Mouse (Mus musculus) MEL (cell line): Measurements from ENCODE around the gene Ctbs.
A peak's percentile ranks its signal among the peaks of the same experiment; 100 is the strongest.

Experiments
- CHD2 ChIP-seq: IDR thresholded peaks from 2 replicates; pipeline ENCODE4 v1.6.1; 2011; ENCODE audit warnings: low read length, improper control_type of control experiment
- CTCF ChIP-seq, 3 experiments: IDR thresholded peaks in 2 of 3; conservative IDR thresholded peaks in 1 of 3; 2 replicates each; pipeline ENCODE4 v1.5.1; 2011 to 2012; ENCODE audit warnings: low read length in 3 of 3, low read depth in 2 of 3, mild to moderate bottlenecking in 2 of 3, improper control_type of control experiment in 1 of 3, inconsistent platforms in 1 of 3, mixed read lengths in 1 of 3, moderate library complexity in 1 of 3; ENCODE audit not compliant: control insufficient read depth in 1 of 3, insufficient read depth in 1 of 3, poor library complexity in 1 of 3, severe bottlenecking in 1 of 3
- ELF1 ChIP-seq: IDR thresholded peaks from 2 replicates; pipeline ENCODE4 v1.6.1; 2014; ENCODE audit warnings: low read depth, mild to moderate bottlenecking, inconsistent platforms, low read length, improper control_type of control experiment, moderate library complexity
- GABPA ChIP-seq: IDR thresholded peaks from 2 replicates; pipeline ENCODE4 v1.6.1; 2012; ENCODE audit warnings: low read depth, mild to moderate bottlenecking, inconsistent platforms, low read length, improper control_type of control experiment, moderate library complexity
- HCFC1 ChIP-seq: IDR thresholded peaks from 2 replicates; pipeline ENCODE4 v1.6.1; 2012; ENCODE audit warnings: low read depth, mild to moderate bottlenecking, inconsistent platforms, low read length, improper control_type of control experiment, moderate library complexity
- MAX ChIP-seq: IDR thresholded peaks from 2 replicates; pipeline ENCODE4 v1.6.1; 2011; ENCODE audit warnings: low read length, improper control_type of control experiment
- MAZ ChIP-seq: IDR thresholded peaks from 2 replicates; pipeline ENCODE4 v1.6.1; 2012; ENCODE audit warnings: low read depth, mild to moderate bottlenecking, inconsistent platforms, low read length, improper control_type of control experiment
- MYB ChIP-seq: IDR thresholded peaks from 2 replicates; pipeline ENCODE4 v1.6.1; 2011; ENCODE audit warnings: mild to moderate bottlenecking, low read depth, low read length, improper control_type of control experiment
- MYC ChIP-seq: IDR thresholded peaks from 2 replicates; pipeline ENCODE4 v1.6.1; 2011; ENCODE audit warnings: low read depth, mild to moderate bottlenecking, low read length, improper control_type of control experiment, moderate library complexity
- POLR2A ChIP-seq, 2 experiments: IDR thresholded peaks; 2 replicates each; pipeline ENCODE4 v1.6.1; 2011 to 2012; ENCODE audit warnings: low read length in 2 of 2, mild to moderate bottlenecking in 2 of 2, control low read depth in 1 of 2, improper control_type of control experiment in 1 of 2, low read depth in 1 of 2, moderate library complexity in 1 of 2; ENCODE audit not compliant: control insufficient read depth in 1 of 2, insufficient read depth in 1 of 2, poor library complexity in 1 of 2
- POLR2AphosphoS5 ChIP-seq: IDR thresholded peaks from 2 replicates; pipeline ENCODE4 v1.6.1; 2012; ENCODE audit warnings: low read depth, borderline replicate concordance, mild to moderate bottlenecking, inconsistent platforms, low read length, moderate library complexity, mixed read lengths
- SMC3 ChIP-seq: IDR thresholded peaks from 2 replicates; pipeline ENCODE4 v1.6.1; 2011; ENCODE audit warnings: low read depth, low read length, improper control_type of control experiment
- USF1 ChIP-seq: IDR thresholded peaks from 2 replicates; pipeline ENCODE4 v1.6.1; 2014; ENCODE audit warnings: low read depth, mild to moderate bottlenecking, inconsistent platforms, low read length, improper control_type of control experiment, moderate library complexity

DNA sequence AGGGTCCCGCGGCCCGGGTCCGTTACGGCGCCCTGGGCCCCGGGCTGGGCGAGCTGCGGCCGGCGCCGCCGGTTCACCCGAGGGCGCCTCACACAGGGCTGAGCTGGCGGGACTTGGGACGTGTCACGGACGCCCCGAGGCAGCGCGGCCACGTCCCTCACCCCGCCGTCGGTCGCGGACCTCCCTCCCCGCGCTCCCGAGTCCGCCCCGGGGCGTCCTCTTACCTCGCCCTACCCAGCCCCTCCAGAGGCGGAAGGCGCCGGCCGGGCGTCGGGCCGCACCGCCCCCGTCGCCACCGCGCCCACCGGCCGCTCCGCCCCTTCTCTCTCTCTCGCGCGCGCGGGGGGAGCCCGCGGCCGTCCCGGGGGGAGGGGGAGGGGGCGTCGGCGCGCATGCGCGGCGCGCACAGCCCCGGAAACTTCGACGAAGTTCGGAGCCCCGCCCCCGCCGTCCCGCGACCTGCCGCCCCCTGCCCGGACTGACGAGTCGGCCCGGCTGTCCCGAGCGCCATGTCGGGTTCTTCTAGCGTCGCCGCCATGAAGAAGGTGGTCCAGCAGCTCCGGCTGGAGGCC, 49.9 kb downstream of the Ctbs start, which contains the start of the genes Spata1 and Gng5:
- peak; percentile 82; the same call in 1 of the 2 replicates for TF ChIP-seq MAZ
- no peak for TF ChIP-seq CHD2
- TF ChIP-seq ELF1: no peak
- peak; percentile 66 for TF ChIP-seq HCFC1
- no peak for TF ChIP-seq SMC3
- peak; percentile 71 to 76; a peak in 1 of 4 replicates for TF ChIP-seq POLR2A (IDR thresholded peaks at IDR 0.05; ENCODE audit: control insufficient read depth in 1 of 2, insufficient read depth in 1 of 2, low read depth in 1 of 2, low read length in 2 of 2, poor library complexity in 1 of 2)
- TF ChIP-seq CTCF (IDR thresholded peaks at IDR 0.05 in 2 of 3, conservative IDR thresholded peaks at IDR 0.05 in 1 of 3; ENCODE audit: control insufficient read depth in 1 of 3, insufficient read depth in 1 of 3, low read depth in 2 of 3, low read length in 3 of 3, poor library complexity in 1 of 3, severe bottlenecking in 1 of 3): no peak
- TF ChIP-seq USF1: no peak
- TF ChIP-seq MAX: peak; percentile 56; the same call in 1 of the 2 replicates
- TF ChIP-seq GABPA: no peak
- no peak for TF ChIP-seq MYC
- no peak for TF ChIP-seq POLR2AphosphoS5
- no peak for TF ChIP-seq MYB
